Mouse (Mus musculus) hindbrain, embryonic 10.5 days (tissue): ENCODE measurements around the gene Rapgefl1. TPM values are rescaled to one million over a fixed set of nuclear protein-coding genes. Genes with fewer than 3 reads are reported as not detected.
A peak's percentile ranks its signal among the peaks of the same experiment; 100 is the strongest.

Source experiments
- DNase-seq: peaks from one replicate; pipeline ENCODE4 v3.0.0-alpha.2; 2017; ENCODE audit warnings: low spot score
- H3K27ac ChIP-seq: fragments of 300-500 bp; sonication (generic); 2 replicates; pipeline ENCODE4 v1.5.1; 2016; ENCODE audit warnings: mild to moderate bottlenecking, moderate library complexity
- H3K27me3 ChIP-seq: fragments of 300-500 bp; sonication (generic); 2 replicates; pipeline ENCODE4 v1.6.1; 2016; ENCODE audit warnings: mild to moderate bottlenecking; ENCODE audit not compliant: poor library complexity, insufficient read depth, severe bottlenecking
- H3K36me3 ChIP-seq: fragments of 300-500 bp; sonication (generic); 2 replicates; pipeline ENCODE4 v1.6.1; 2016; ENCODE audit warnings: mild to moderate bottlenecking, moderate library complexity
- H3K4me1 ChIP-seq: fragments of 300-500 bp; sonication (generic); replicated peaks from 2 replicates; pipeline ENCODE4 v1.6.1; 2016; ENCODE audit warnings: mild to moderate bottlenecking
- H3K4me3 ChIP-seq: fragments of 300-500 bp; sonication (generic); 2 replicates; pipeline ENCODE4 v1.5.1; 2016; ENCODE audit warnings: mild to moderate bottlenecking, moderate library complexity
- H3K9me3 ChIP-seq: fragments of 300-500 bp; sonication (generic); 2 replicates; pipeline ENCODE4 v1.6.1; 2016; ENCODE audit warnings: mild to moderate bottlenecking, moderate library complexity
- WGBS: fragments of 180-500 bp; shearing (Covaris S2); methylation state at CpG from one replicate; pipeline ENCODE4 v1.1.7; 2016; 5-methylcytosine and 5-hydroxymethylcytosine counted together
- polyA plus RNA-seq: library from polyadenylated mRNA; unstranded; fragments of >200 nt; fragmentation: Nextera tagmentation; extraction: Ambion mirVana; gene quantifications from 2 replicates; pipeline ENCODE4 v1.2.1, GENCODE M21; 2016

Rapgefl1 gene
- 1.1 and 2.2 TPM in 2 replicates for polyA plus RNA-seq

- Histone ChIP-seq H3K4me1 (peaks cover 44% of the 10 kb centered on the region), H3K36me3 (peaks cover 35% of the 10 kb centered on the region), H3K9me3 (no peaks in the 10 kb centered on the region), H3K27ac (peak within 1 kb of the TSS; percentile 81), H3K4me3 (peak within 1 kb of the TSS; percentile 74), H3K27me3 (peaks cover 50% of the 10 kb centered on the region)
- DNase-seq: peak; percentile 87
- 1% methylated on average over 48 of the region's 48 CpGs for WGBS
Observed at GRCm38 (mm10) chr11:98836651-98837141, at the start of gene Rapgefl1. Gene Rapgefl1 (plus strand): TSS chr11:98836785.

GRCm38 (mm10) chr11:98787229-98787628 is 49.4 kb upstream of the Rapgefl1 start:
- WGBS: 35% methylated on average over 7 of the region's 7 CpGs
- Histone ChIP-seq H3K27me3 (peaks cover 5% of the 10 kb centered on the region; the same call in 1 of the 2 replicates), H3K27ac (no peak overlapping the region; the same call in 1 of the 2 replicates), H3K4me1 (peaks cover 70% of the 10 kb centered on the region), H3K9me3 (no peaks in the 10 kb centered on the region), H3K36me3 (no peaks in the 10 kb centered on the region), H3K4me3 (no peak overlapping the region)
- DNase-seq: no peak

GRCm38 (mm10) chr11:98787691-98788090 is 48.9 kb upstream of the Rapgefl1 start:
- Histone ChIP-seq H3K27ac (no peak overlapping the region), H3K9me3 (no peaks in the 10 kb centered on the region), H3K36me3 (no peaks in the 10 kb centered on the region), H3K4me3 (no peak overlapping the region), H3K27me3 (peaks cover 5% of the 10 kb centered on the region; the same call in 1 of the 2 replicates), H3K4me1 (peaks cover 70% of the 10 kb centered on the region)
- WGBS: 98% methylated on average over 1 of the region's 1 CpGs
- DNase-seq: no peak

GRCm38 (mm10) chr11:98788139-98788538 is 48.4 kb upstream of the Rapgefl1 start:
- Histone ChIP-seq H3K9me3 (no peaks in the 10 kb centered on the region), H3K27ac (peak overlapping the region; percentile 83), H3K36me3 (no peaks in the 10 kb centered on the region), H3K4me3 (peak overlapping the region; percentile 60; the same call in 1 of the 2 replicates), H3K4me1 (peaks cover 70% of the 10 kb centered on the region), H3K27me3 (peaks cover 5% of the 10 kb centered on the region; the same call in 1 of the 2 replicates)
- no peak for DNase-seq
- 94% methylated on average over 5 of the region's 5 CpGs for WGBS

GRCm38 (mm10) chr11:98788550-98789218 is 47.9 kb upstream of the Rapgefl1 start:
- peak overlapping the region; percentile 83 for H3K27ac ChIP-seq
- no peaks in the 10 kb centered on the region for H3K36me3 ChIP-seq
- H3K27me3 ChIP-seq: peaks cover 5% of the 10 kb centered on the region; the same call in 1 of the 2 replicates
- H3K4me3 ChIP-seq: peak overlapping the region; percentile 60
- WGBS: 17% methylated on average over 18 of the region's 18 CpGs
- peak; percentile 88 for DNase-seq
- no peaks in the 10 kb centered on the region for H3K9me3 ChIP-seq
- H3K4me1 ChIP-seq: peaks cover 70% of the 10 kb centered on the region

GRCm38 (mm10) chr11:98789219-98789807 is 47.3 kb upstream of the Rapgefl1 start:
- H3K4me1 ChIP-seq: peaks cover 71% of the 10 kb centered on the region
- H3K4me3 ChIP-seq: peak overlapping the region; percentile 60
- no peaks in the 10 kb centered on the region for H3K9me3 ChIP-seq
- 2% methylated on average over 25 of the region's 25 CpGs for WGBS
- H3K27me3 ChIP-seq: peaks cover 5% of the 10 kb centered on the region; the same call in 1 of the 2 replicates
- peak overlapping the region; percentile 83 for H3K27ac ChIP-seq
- DNase-seq: no peak
- H3K36me3 ChIP-seq: no peaks in the 10 kb centered on the region

- no peak for DNase-seq
- Histone ChIP-seq H3K36me3 (no peaks in the 10 kb centered on the region), H3K4me1 (peaks cover 70% of the 10 kb centered on the region), H3K4me3 (peak overlapping the region; percentile 60), H3K27me3 (peaks cover 4% of the 10 kb centered on the region; the same call in 1 of the 2 replicates), H3K9me3 (no peaks in the 10 kb centered on the region), H3K27ac (no peak overlapping the region)
- WGBS: 40% methylated on average over 5 of the region's 5 CpGs
Observed at GRCm38 (mm10) chr11:98789824-98790223, 46.8 kb upstream of the Rapgefl1 start.

GRCm38 (mm10) chr11:98790631-98791205 is 45.9 kb upstream of the Rapgefl1 start:
- 82% methylated on average over 5 of the region's 5 CpGs for WGBS
- Histone ChIP-seq H3K4me3 (no peak overlapping the region), H3K36me3 (no peaks in the 10 kb centered on the region), H3K27ac (no peak overlapping the region), H3K4me1 (peaks cover 64% of the 10 kb centered on the region), H3K27me3 (no peaks in the 10 kb centered on the region), H3K9me3 (no peaks in the 10 kb centered on the region)
- no peak for DNase-seq

GRCm38 (mm10) chr11:98791448-98791847 is 45.1 kb upstream of the Rapgefl1 start:
- no peak for DNase-seq
- 73% methylated on average over 1 of the region's 1 CpGs for WGBS
- no peaks in the 10 kb centered on the region for H3K36me3 ChIP-seq
- no peak overlapping the region for H3K27ac ChIP-seq
- peaks cover 57% of the 10 kb centered on the region for H3K4me1 ChIP-seq
- H3K9me3 ChIP-seq: no peaks in the 10 kb centered on the region
- no peak overlapping the region for H3K4me3 ChIP-seq
- no peaks in the 10 kb centered on the region for H3K27me3 ChIP-seq

GRCm38 (mm10) chr11:98792081-98792480 is 44.5 kb upstream of the Rapgefl1 start:
- WGBS: 8% methylated on average over 4 of the region's 4 CpGs
- Histone ChIP-seq H3K9me3 (no peaks in the 10 kb centered on the region), H3K36me3 (no peaks in the 10 kb centered on the region)

GRCm38 (mm10) chr11:98794469-98795014 is 42.0 kb upstream of the Rapgefl1 start:
- WGBS: under 1% methylated on average over 30 of the region's 30 CpGs
- Histone ChIP-seq H3K36me3 (peaks cover 24% of the 10 kb centered on the region), H3K9me3 (no peaks in the 10 kb centered on the region), H3K4me1 (peaks cover 58% of the 10 kb centered on the region), H3K27ac (peak overlapping the region; percentile 100), H3K27me3 (no peaks in the 10 kb centered on the region), H3K4me3 (peak overlapping the region; percentile 100)
- no peak for DNase-seq

More at GRCm38 (mm10) chr11:98792081-98792480, 44.5 kb upstream of the Rapgefl1 start:
- no peak for DNase-seq
- Histone ChIP-seq H3K27me3 (no peaks in the 10 kb centered on the region), H3K27ac (no peak overlapping the region), H3K4me1 (peaks cover 57% of the 10 kb centered on the region), H3K4me3 (0 out of 2 replicates have a peak overlapping the region, but pooled peaks have one; percentile 9)

GRCm38 (mm10) chr11:98795015-98795713 is 41.4 kb upstream of the Rapgefl1 start, which contains the start of gene Msl1:
Gene Msl1 (plus strand): TSS chr11:98795516.
- peak; percentile 92 for DNase-seq
- Histone ChIP-seq H3K27ac (peak within 1 kb of the TSS; percentile 100), H3K9me3 (no peaks in the 10 kb centered on the region), H3K4me1 (peaks cover 57% of the 10 kb centered on the region), H3K4me3 (peak within 1 kb of the TSS; percentile 100), H3K27me3 (no peaks in the 10 kb centered on the region), H3K36me3 (peaks cover 30% of the 10 kb centered on the region)
- WGBS: under 1% methylated on average over 86 of the region's 89 CpGs
